Mouse (Mus musculus): Measurements from ENCODE around the gene Atp8b3. TPM values are rescaled to one million over a fixed set of nuclear protein-coding genes. Genes with fewer than 3 reads are reported as not detected.

Atp8b3 gene
- polyA plus RNA-seq, 1 experiment = not detected

DNA sequence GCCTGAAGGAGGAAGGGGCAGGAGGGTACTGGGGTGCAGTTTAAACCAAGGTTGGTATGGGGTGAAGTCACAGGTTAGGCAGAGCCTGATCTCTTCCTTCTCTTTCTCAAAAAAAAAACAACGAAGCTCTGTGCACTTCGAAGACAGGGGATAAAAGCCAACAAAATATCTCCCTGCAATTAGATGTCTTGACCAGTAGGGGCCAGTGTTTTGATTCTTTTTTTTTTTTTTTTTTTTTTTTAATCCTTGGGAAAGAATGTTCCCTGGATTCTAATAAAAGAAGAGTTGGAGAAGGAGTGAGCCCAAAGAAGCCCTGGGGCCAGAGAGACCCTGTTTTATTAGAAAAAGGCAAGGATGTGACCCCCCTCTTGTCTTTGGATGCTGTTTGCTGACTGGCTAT lies 19.6 kb downstream of the Atp8b3 start:
- DNase-seq (ENCODE audit: low spot score) = no peak

DNA sequence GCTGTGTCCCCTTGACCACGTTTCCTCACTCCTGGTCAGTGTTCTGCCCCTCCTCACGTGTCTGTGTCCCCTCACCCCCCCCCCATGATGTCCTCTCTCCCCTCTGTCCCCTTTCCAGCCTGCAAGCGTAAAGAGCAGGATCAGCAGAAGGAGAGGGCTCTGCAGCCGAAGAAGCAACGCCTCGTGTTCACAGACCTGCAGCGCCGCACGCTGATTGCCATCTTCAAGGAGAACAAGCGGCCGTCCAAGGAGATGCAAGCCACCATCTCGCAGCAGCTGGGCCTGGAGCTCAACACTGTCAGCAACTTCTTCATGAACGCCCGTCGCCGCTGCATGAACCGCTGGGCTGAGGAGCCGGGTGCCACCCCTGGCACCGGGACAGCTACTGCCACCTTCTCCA lies 25.2 kb downstream of the Atp8b3 start:
- no peak for DNase-seq (ENCODE audit: low spot score)

DNA sequence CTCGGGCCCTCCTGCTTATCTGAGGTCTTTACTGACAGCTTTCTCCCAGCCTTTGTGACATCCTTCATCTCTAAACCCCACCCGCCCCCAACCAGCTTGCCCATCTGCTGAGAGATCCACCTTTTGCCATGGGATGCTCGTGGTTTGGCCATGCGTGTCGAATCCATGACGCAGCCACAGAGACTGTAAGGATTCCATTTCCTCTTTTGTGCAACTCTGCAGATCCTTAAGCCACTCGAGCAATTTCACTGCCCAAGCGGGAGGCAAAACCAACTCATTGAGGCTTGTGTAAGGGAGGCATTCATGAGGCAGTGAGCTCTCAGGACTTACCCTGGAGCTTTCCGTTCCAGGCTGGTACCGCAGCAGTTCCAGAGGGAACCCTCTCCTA lies 28.7 kb downstream of the Atp8b3 start:
- no peak for DNase-seq (ENCODE audit: low spot score)

DNA sequence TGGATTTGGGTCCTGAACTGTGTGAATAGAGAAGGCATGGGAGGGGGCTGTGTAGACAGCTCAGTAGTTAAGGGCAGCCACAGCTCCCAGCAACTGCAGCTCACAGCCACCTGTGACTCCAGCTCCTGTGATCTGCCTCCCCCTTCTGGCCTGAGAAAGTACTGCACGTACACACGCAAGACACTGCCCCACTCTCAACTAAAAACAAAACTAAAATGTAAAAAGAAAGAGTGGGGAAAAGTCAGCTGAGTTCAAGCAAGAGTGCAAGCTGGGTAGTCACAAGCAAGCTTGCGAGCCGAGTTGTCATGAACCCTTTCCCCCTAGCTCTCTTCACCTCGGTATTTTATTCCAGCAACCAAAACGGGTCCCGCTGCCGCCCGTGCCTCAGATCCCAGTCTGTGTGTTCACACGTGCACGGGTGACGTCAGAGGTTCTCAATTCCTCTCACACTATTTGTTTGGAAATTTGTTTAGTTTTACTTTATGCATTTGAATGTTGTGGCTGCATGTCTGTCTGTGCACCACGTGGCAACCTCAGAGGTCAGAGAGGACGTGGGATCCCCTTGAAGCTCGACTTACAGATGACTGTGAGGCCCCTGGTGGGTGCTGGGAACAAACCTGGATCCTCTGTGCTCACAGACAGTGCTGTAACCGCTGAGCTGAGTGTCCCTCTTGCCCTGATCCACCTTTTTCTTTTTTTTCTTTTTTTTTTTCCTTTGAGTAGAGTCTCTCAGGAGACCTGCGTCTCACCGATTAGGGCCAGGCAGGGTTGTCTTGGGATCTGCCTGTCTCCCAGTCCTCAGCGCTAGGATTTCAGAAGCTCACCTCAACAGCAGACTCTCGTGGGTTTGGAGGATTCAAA lies 29.3 kb downstream of the Atp8b3 start:
- DNase-seq (ENCODE audit: low spot score) = peak; percentile 45

DNA sequence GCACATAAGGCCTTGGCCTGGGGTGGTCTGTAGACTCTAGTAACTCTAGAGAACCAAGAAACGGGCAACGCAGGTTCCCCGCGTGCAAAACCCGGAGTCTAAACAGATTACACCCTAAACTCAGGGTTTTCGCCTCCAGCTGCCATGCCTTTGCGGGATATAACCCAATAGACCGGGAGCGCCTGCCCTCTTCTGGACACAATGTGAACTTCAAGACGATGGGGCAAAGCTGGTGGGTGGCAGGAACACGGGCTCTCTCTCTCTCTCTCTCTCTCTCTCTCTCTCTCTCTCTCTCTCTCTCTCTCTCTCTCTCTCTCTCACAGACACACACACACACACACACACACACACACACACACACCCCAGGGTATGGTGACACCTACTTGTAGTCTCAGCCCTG lies 32.7 kb downstream of the Atp8b3 start:
- no peak for DNase-seq (ENCODE audit: low spot score)

DNA sequence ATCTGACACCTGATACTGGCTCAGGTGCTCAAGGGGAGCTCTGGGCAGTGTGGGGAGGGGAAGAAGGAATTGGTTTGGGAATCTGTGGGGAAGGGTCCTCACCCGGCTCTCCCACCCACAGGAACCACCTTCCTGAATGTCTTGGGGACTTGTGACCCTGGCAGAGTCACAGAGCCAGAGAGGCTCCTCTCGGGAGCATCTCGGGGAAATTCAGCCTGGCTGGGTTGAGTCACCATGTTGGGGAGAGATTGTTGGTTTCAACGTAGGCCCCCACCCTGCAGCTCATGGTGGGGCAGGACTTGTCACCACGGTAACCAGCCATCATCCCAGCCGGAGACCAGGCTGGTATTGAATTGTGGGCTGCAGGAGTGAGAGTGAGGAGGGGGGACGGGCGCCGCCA lies 34.2 kb downstream of the Atp8b3 start:
- DNase-seq (ENCODE audit: low spot score) = no peak

DNA sequence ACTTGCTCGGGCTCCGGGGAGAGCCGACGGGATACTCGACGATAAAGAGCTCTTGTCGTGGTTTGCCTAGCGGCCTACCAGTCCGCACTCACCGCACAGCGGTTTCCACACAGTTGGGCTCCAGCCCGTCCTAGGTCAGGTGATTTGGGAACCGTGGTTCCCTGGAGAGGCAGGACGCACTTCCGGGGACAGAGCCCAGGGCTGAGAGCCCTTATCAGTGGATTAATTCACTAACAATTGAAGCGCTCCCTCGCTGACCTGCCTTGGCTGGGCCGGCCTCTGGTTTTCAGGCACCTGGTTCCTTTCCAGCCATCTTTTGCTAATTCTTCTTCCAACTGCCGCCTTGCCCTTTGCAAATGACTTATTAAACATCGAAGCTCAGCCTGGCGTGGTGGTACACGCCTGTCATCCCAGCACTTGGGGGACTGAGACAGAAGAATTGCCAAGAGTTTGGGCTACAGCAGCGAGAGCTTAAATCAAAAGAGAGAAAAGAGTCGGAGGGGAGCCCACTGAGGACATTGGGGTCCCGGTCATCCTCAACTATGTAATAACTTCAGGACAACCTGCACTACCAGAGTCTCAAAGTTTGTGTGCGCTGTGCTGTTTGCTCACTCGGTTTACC lies 35.2 kb downstream of the Atp8b3 start:
- DNase-seq (ENCODE audit: low spot score) = no peak

DNA sequence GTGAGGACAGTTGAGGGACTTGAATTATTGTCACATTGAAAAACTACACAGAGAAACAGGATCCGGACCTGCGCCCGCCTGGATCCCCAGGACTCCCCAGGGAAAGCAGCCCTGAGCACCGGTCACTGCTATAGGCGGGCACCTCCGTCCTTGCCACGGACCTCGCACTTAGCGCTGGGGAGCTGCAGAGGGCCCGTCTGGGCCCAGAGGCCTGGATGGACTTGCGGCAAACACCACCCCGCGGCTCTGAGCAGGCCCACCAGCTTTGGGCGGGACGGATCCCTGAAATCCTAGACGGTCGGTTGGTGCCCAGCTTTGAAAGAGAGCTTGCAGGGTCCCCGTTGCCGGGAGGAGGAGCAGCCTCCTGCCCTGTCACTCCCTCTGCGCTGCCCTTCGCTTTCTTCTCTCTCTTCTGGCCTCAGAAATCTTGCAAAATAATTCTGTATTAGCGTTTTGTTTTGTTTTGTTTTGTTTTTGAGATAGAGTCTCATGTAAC lies 36.1 kb downstream of the Atp8b3 start:
- DNase-seq (ENCODE audit: low spot score) = no peak

DNA sequence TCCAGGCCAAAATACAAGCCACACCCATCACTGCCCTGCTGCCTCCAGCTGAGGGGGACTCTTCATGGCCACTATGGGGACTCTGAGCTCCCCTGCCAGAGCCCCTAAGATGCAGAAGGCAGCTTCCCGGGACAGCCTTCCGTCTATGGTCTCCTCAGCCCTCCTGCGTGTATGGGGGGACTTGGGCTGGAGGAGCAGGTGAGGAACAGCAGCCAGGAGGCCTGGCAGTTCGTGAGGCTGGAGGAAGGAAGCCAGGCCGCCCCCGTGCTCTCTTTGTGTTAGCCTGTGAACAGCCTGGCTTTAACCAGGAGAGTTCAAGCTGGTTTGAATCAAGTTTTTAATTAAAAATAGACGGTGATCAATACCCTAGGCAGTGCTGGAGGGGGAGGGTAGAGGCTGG lies 36.6 kb downstream of the Atp8b3 start:
- DNase-seq (ENCODE audit: low spot score) = no peak

DNA sequence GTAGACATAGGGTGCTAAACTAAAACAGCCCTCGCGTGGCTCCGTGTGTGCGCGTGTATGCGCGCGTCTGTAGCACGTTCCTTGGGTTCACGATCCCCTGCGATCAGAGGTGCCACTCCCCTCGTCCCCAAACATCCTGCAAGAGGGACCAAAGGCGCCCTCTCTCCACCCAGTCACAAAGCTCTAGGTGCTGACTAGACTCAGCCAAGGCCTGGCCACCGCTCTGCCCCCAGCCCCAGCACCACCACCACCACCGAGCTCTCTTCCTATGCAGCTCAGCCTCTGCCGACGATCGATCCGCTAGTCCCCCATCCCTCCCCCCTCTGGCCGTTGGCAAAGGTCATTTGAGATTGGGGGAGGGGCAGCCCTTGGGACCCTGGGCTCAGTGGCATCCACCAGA lies 42.5 kb downstream of the Atp8b3 start:
- DNase-seq (ENCODE audit: low spot score) = no peak

DNA sequence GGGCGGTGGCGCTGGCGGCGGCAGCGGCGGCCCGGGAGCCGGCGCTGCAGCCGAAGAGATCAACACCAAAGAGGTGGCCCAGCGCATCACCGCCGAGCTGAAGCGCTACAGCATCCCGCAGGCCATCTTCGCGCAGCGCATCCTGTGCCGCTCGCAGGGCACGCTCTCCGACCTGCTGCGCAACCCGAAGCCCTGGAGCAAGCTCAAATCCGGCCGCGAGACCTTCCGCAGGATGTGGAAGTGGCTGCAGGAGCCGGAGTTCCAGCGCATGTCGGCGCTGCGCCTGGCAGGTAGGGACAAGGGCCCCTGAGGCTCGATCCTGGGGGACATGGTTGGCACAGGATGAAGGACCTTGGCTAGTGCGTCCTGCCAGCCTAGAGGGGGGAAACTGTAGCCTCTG lies 43.0 kb downstream of the Atp8b3 start:
- no peak for DNase-seq (ENCODE audit: low spot score)

DNA sequence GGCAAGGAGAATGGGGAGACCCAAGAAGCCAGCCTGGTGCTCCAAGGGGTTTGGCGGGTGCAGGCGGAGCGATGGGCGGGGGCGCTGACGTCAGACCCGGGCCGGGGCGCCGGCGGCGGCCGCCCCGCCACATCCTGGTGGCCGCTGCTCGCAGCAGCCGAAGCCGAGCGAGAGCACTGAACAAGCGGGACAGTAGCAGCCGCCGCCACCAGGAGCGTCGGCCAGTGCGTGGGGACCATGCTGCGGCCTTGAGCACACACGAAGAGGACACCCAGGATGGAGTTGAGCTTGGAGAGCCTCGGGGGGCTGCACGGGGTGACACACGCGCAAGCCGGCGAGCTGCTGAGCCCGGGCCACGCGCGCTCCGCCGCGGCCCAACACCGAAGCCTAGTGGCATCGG lies 44.2 kb downstream of the Atp8b3 start, which contains the start of gene Onecut3:
Onecut3 (plus strand) TSS at position 104 of the 400 bp plus-strand sequence.
- DNase-seq (ENCODE audit: low spot score) = no peak

DNA sequence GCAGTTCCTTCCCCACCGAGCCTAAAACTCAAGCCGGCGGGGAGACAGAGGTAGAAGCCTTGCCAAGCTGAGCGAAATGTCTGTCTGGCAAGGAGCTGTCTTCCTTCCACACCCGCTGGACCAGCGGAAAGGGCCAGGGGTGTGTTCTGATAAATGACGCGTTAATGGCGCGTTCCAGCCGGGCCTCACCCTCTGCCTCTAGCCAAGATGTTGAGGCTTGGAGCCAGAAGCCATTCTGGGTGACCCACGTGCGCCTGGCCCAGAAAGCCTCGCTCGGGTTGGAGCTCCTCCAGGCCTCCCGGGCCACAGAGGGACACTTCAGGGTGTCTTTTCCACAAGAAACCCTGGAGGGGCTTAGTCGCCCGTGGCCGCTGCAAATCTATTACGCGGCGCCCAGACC lies 48.9 kb downstream of the Atp8b3 start:
- DNase-seq (ENCODE audit: low spot score) = no peak

DNA sequence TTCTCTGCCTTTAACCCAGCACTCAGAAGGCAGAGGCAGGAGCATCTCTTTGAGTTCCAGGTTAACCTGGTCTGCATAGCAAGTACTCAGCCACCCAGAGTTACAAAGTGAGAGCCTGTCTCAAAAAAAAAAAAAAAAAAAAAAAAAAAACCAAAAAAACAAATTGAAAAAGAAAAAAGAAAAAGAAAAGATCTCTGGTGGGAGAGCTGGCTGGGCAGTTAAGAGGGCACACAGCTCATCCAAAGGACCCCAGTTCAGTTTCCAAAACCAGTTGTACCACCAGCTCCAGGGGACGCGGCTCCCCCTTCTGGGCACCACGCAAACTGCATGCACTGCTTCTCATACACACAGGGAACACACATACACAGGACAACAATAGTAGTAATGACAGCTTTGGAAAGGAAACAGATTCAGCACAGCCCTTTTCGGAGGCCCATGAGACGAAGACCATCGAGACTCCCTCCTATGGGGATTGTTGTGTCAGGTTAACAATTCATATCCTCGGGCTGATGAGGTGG lies 52.0 kb downstream of the Atp8b3 start:
- DNase-seq (ENCODE audit: low spot score) = no peak

DNA sequence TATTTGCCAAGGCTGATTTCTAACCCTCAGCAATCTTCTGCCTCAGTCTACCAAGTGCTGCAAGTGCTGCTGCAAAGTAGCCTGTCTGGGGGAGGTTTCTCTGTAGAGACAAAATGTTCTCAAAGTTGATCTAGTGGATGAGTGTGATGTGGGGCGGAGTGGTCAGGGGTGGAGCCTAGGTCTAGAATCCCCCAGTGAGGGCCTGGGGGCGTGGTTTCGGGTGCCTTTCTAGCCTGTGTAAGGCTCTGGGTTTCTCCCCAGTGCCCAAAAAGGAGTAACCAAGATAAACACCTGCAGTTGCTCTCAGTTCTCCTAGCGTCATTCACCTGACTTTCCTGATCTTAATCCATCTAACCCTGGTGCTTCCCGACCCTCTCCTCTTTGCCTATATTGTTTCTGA lies 57.9 kb downstream of the Atp8b3 start:
- DNase-seq (ENCODE audit: low spot score) = no peak

DNA sequence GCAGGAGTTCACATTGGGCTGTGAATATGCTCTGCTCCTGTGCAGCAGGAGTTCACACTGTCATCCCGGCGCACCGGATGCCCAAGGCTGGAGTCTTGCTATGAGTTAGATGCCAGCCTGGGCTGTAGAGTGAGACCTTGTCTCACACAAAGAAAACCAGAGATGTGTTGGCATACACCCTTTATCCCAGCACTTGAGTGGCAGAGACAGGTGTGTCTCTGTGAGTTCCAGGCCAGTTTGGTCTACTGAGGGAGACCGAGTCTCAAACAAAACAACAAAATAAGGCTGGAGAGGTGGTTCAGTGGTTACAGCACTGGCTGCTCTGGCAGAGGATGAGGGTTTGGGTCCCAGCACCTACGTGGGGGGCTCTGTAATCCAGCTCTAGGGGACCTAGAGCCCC lies 60.4 kb downstream of the Atp8b3 start:
- no peak for DNase-seq (ENCODE audit: low spot score)

DNA sequence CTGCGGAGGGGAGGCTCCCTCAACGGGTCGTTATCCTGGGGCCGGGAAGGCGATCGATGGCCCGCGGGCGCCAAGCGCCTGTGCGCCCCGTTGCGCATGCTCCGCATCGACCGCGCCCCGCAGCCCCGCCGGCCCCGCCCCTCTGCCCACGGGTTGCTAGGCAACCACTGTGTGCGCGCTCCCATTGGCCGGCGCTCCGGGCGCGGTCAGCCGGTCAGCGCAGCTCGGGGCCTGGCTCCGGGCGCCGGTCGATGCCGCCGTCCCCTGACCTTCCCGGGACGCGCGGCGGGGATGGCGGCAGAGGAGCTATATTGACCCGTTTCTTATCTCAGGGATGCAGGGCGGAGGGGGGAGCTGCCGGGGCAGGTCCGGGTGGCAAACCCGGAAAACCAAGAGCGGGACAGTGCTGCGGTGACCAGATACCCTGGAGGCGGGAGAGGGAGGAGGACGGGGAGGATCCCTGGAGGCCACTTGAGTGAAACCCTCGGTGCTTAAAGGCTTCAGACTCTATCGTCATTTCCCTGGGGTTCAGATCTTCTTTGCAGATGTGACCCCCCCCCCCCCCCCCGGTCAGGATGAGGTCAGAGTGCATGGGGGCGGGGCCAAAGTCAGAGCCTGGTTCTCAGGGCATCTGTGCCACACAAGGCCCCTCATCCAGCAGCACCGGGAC lies 63.5 kb downstream of the Atp8b3 start:
- DNase-seq (ENCODE audit: low spot score) = peak; percentile 69

Other genes starting within 250 kb of the Atp8b3 start
- gene Rps15, start 246.7 kb downstream of the Atp8b3 start, polyA plus RNA-seq (2012; rRNA removed) = 3,215 and 3,453 TPM in 2 replicates
- gene Apc2, start 243.1 kb downstream of the Atp8b3 start, polyA plus RNA-seq (2012; rRNA removed) = 0.76 and 1.4 TPM in 2 replicates
- gene 2310011J03Rik, start 218.6 kb downstream of the Atp8b3 start, polyA plus RNA-seq (2012; rRNA removed) = 41.8 and 45.6 TPM in 2 replicates
- gene Pcsk4, start 209.6 kb downstream of the Atp8b3 start, polyA plus RNA-seq (2012; rRNA removed) = 9.5 and 9.9 TPM in 2 replicates
- 7.7 and 18.0 TPM in 2 replicates for gene Reep6, start 209.2 kb downstream of the Atp8b3 start, polyA plus RNA-seq (2012; rRNA removed)
- gene Adamtsl5, start 190.7 kb downstream of the Atp8b3 start, polyA plus RNA-seq (2012; rRNA removed) = 57.9 and 65.7 TPM in 2 replicates
- 4.5 and 6.4 TPM in 2 replicates for gene Plk5, start 182.7 kb downstream of the Atp8b3 start, polyA plus RNA-seq (2012; rRNA removed)
- 11.2 and 11.5 TPM in 2 replicates for gene Mex3d, start 151.5 kb downstream of the Atp8b3 start, polyA plus RNA-seq (2012; rRNA removed)
- gene Mbd3, start 139.6 kb downstream of the Atp8b3 start, polyA plus RNA-seq (2012; rRNA removed) = 112 and 119 TPM in 2 replicates
- gene Uqcr11, start 132.3 kb downstream of the Atp8b3 start, polyA plus RNA-seq (2012; rRNA removed) = 883 and 983 TPM in 2 replicates
- gene Tcf3, start 105.5 kb downstream of the Atp8b3 start, polyA plus RNA-seq (2012; rRNA removed) = 29.7 and 35.4 TPM in 2 replicates
- gene Onecut3, start 44.3 kb downstream of the Atp8b3 start, polyA plus RNA-seq (2012; rRNA removed) = not detected in 2 replicates
- 21.2 and 26.6 TPM in 2 replicates for gene Rexo1, start 22.4 kb upstream of the Atp8b3 start, polyA plus RNA-seq (2012; rRNA removed)
- 11.5 and 11.8 TPM in 2 replicates for gene Klf16, start 38.2 kb upstream of the Atp8b3 start, polyA plus RNA-seq (2012; rRNA removed)
- 66.0 and 67.1 TPM in 2 replicates for gene Abhd17a, start 51.2 kb upstream of the Atp8b3 start, polyA plus RNA-seq (2012; rRNA removed)
- 40.3 and 46.2 TPM in 2 replicates for gene Scamp4, start 63.7 kb upstream of the Atp8b3 start, polyA plus RNA-seq (2012; rRNA removed)
- 3.8 and 4.3 TPM in 2 replicates for gene Adat3, start 63.8 kb upstream of the Atp8b3 start, polyA plus RNA-seq (2012; rRNA removed)
- 1.3 and 1.6 TPM in 2 replicates for gene Gm49322, start 66.9 kb upstream of the Atp8b3 start, polyA plus RNA-seq (2012; rRNA removed)
- 153 and 158 TPM in 2 replicates for gene Csnk1g2, start 83.7 kb upstream of the Atp8b3 start, polyA plus RNA-seq (2012; rRNA removed)
- 36.5 and 48.5 TPM in 2 replicates for gene Btbd2, start 117.9 kb upstream of the Atp8b3 start, polyA plus RNA-seq (2012; rRNA removed)
- gene Mknk2, start 139.0 kb upstream of the Atp8b3 start, polyA plus RNA-seq (2012; rRNA removed) = 129 and 137 TPM in 2 replicates
- 24.5 and 29.1 TPM in 2 replicates for gene Mob3a, start 162.9 kb upstream of the Atp8b3 start, polyA plus RNA-seq (2012; rRNA removed)
- gene Izumo4, start 163.1 kb upstream of the Atp8b3 start, polyA plus RNA-seq (2012; rRNA removed) = 68.7 and 88.2 TPM in 2 replicates
- 96.3 and 108 TPM in 2 replicates for gene Ap3d1, start 203.1 kb upstream of the Atp8b3 start, polyA plus RNA-seq (2012; rRNA removed)
- 6.7 and 17.2 TPM in 2 replicates for gene Dot1l, start 216.1 kb upstream of the Atp8b3 start, polyA plus RNA-seq (2012; rRNA removed)

All from urinary bladder, adult 2 months (tissue).